Mouse (Mus musculus): ENCODE data around the gene Matn1. TPM values are rescaled to one million over a fixed set of nuclear protein-coding genes. Genes with fewer than 3 reads are reported as not detected.

Matn1 gene
- polyA plus RNA-seq, 1 experiment from 2014 or later, result not detected

DNA sequence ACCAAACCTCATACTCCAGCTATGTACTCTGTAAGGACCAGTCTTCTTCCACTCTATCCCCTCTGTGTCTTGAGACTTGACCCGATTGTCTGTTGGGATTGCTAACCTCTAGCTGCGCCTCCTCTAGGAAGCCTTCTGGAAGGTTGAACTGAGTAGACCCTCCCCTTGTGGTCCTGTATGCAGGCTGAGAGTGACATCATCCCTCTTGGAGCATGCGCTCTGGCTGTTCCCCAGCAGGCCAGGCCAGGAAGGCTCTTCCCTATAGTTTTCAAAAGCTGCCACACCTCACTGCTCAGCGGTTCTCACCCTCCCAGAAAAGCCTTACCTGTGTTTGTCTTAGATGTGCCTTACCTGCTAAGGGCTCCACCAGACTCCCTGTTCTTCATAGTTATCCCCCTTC, 42.9 kb downstream of the Matn1 start:
- no peaks in the 10 kb centered on the region for H3K36me3 ChIP-seq (ENCODE audit: control insufficient read depth, insufficient read depth, low read length)
- ATAC-seq (ENCODE audit: low read depth), result no peak
- H3K4me3 ChIP-seq (ENCODE audit: low read depth, low read length), result no peak overlapping the region
- no peak overlapping the region for H3K27ac ChIP-seq (ENCODE audit: low read depth, low read length)
- no peaks in the 10 kb centered on the region for H3K27me3 ChIP-seq (ENCODE audit: control insufficient read depth, insufficient read depth, low read length)
- 89% methylated on average over 4 of the region's 4 CpGs for WGBS
- no peaks in the 10 kb centered on the region for H3K9me3 ChIP-seq (ENCODE audit: control insufficient read depth, low read length)
- H3K9ac ChIP-seq (replicated peaks; ENCODE audit: low read depth, low read length), result no peak overlapping the region
- H3K4me2 ChIP-seq (ENCODE audit: low read depth, low read length), result no peak overlapping the region
- H3K4me1 ChIP-seq (ENCODE audit: control insufficient read depth, insufficient read depth, low read length), result no peaks in the 10 kb centered on the region

DNA sequence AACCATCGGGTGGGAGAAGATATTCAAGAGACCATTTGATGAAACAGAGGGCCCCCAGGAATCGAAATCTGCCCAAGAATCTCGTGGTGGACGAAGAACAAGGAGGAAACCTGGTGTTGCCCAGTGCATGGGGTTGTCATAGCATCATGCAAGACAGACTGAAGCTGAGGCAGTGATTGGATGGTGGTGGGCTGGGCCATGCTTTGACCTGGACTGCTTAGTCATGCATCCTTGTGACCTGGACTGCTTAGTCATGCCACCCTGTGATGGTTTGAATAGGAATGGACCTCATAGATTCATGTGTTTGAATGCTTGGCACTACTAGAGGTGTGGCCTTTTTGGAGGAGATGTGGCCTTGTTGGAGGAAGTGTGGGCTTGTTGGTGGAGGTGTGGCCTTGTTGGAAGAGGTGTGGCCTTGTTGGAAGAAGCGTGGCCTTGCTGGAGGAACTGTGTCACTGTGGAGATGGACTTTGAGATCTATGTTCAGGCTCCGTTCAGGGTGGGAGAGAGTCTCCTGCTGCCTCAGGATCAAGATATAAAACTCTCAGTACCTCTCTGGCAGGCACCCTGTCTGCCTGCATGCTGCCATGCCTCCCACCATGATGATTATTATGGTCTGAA, 44.1 kb downstream of the Matn1 start:
- no peak for ATAC-seq (ENCODE audit: low read depth)
- H3K27me3 ChIP-seq (ENCODE audit: control insufficient read depth, insufficient read depth, low read length), result no peaks in the 10 kb centered on the region
- H3K9ac ChIP-seq (replicated peaks; ENCODE audit: low read depth, low read length), result no peak overlapping the region
- WGBS, result 87% methylated on average over 6 of the region's 6 CpGs
- H3K27ac ChIP-seq (ENCODE audit: low read depth, low read length), result no peak overlapping the region
- no peaks in the 10 kb centered on the region for H3K36me3 ChIP-seq (ENCODE audit: control insufficient read depth, insufficient read depth, low read length)
- no peak overlapping the region for H3K4me3 ChIP-seq (ENCODE audit: low read depth, low read length)
- no peak overlapping the region for H3K4me2 ChIP-seq (ENCODE audit: low read depth, low read length)
- H3K4me1 ChIP-seq (ENCODE audit: control insufficient read depth, insufficient read depth, low read length), result no peaks in the 10 kb centered on the region
- H3K9me3 ChIP-seq (ENCODE audit: control insufficient read depth, low read length), result no peaks in the 10 kb centered on the region

DNA sequence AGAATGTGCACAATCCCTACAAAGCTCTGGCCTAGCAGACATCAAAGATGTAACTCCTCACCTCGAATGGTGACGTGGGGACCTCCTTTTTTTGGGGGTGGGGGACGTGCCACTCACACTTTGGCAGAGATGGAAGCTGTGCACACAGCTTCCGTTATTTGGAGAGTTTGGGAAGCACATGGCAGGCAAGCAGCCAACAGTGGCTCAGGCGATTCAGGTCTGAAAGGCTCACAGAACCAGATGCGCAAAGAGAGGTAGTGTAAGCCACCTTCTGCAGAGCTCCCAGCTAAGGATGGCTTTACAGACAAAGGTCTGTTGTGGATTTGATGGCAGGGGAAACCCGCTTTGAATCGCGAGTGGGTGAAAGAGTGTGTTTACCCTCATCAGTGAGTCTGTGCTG, 45.0 kb downstream of the Matn1 start:
- Histone ChIP-seq H3K27ac (ENCODE audit: low read depth, low read length) (no peak overlapping the region), H3K36me3 (ENCODE audit: control insufficient read depth, insufficient read depth, low read length) (no peaks in the 10 kb centered on the region), H3K4me2 (ENCODE audit: low read depth, low read length) (no peak overlapping the region), H3K27me3 (ENCODE audit: control insufficient read depth, insufficient read depth, low read length) (no peaks in the 10 kb centered on the region), H3K4me1 (ENCODE audit: control insufficient read depth, insufficient read depth, low read length) (no peaks in the 10 kb centered on the region), H3K9ac (replicated peaks; ENCODE audit: low read depth, low read length) (no peak overlapping the region), H3K4me3 (ENCODE audit: low read depth, low read length) (no peak overlapping the region), H3K9me3 (ENCODE audit: control insufficient read depth, low read length) (no peaks in the 10 kb centered on the region)
- 76% methylated on average over 9 of the region's 9 CpGs for WGBS
- no peak for ATAC-seq (ENCODE audit: low read depth)

DNA sequence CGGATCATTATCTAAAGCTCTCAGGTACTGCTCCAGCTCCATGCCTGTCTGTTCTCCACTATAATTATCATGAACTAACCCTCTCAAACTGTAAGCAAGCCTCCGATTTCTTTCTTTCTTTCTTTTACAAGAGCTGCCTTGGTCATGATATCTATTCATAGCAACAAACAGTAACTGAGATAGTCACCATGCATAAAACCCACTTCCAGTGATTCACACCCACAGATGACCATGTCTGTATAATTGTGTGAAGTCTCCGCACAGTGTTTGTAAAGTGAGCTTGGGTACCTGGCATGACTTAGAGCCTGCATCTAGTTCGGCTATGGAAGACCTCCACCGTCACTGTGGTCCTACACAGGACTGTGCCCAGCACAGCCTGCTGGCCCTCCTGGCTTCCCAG, 46.8 kb downstream of the Matn1 start:
- no peak overlapping the region for H3K27ac ChIP-seq (ENCODE audit: low read depth, low read length)
- H3K27me3 ChIP-seq (ENCODE audit: control insufficient read depth, insufficient read depth, low read length), result no peaks in the 10 kb centered on the region
- no peaks in the 10 kb centered on the region for H3K4me1 ChIP-seq (ENCODE audit: control insufficient read depth, insufficient read depth, low read length)
- no peak overlapping the region for H3K4me2 ChIP-seq (ENCODE audit: low read depth, low read length)
- 96% methylated on average over 5 of the region's 5 CpGs for WGBS
- no peaks in the 10 kb centered on the region for H3K36me3 ChIP-seq (ENCODE audit: control insufficient read depth, insufficient read depth, low read length)
- H3K9me3 ChIP-seq (ENCODE audit: control insufficient read depth, low read length), result no peaks in the 10 kb centered on the region
- H3K4me3 ChIP-seq (ENCODE audit: low read depth, low read length), result no peak overlapping the region
- no peak overlapping the region for H3K9ac ChIP-seq (replicated peaks; ENCODE audit: low read depth, low read length)
- no peak for ATAC-seq (ENCODE audit: low read depth)

DNA sequence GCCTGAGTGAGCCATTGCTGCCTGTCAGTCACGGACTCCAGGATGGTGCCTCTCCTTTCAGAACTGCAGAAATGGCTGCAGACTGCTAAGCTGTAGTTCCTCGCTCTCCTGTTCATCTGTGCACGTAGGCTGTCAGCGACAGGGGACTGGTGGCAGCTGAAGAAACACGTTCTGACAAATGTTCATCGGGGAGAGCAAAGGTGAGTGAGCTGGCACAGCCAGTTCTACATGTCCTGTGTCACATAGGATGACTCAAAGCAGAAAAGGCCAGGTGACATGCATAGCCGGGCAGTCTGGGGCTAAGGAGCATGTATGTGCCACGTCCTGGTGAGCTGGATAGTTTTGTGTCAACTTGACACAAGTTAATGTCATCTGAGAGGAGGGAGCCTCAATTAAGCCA, 50.4 kb downstream of the Matn1 start:
- no peak overlapping the region for H3K27ac ChIP-seq (ENCODE audit: low read depth, low read length)
- H3K4me1 ChIP-seq (ENCODE audit: control insufficient read depth, insufficient read depth, low read length), result 0 out of 2 replicates have a peak, but pooled peaks cover under 1% of the 10 kb centered on the region
- no peak overlapping the region for H3K4me3 ChIP-seq (ENCODE audit: low read depth, low read length)
- no peak for ATAC-seq (ENCODE audit: low read depth)
- no peaks in the 10 kb centered on the region for H3K36me3 ChIP-seq (ENCODE audit: control insufficient read depth, insufficient read depth, low read length)
- no peak overlapping the region for H3K4me2 ChIP-seq (ENCODE audit: low read depth, low read length)
- WGBS, result 90% methylated on average over 8 of the region's 8 CpGs
- no peaks in the 10 kb centered on the region for H3K9me3 ChIP-seq (ENCODE audit: control insufficient read depth, low read length)
- no peak overlapping the region for H3K9ac ChIP-seq (replicated peaks; ENCODE audit: low read depth, low read length)
- no peaks in the 10 kb centered on the region for H3K27me3 ChIP-seq (ENCODE audit: control insufficient read depth, insufficient read depth, low read length)

DNA sequence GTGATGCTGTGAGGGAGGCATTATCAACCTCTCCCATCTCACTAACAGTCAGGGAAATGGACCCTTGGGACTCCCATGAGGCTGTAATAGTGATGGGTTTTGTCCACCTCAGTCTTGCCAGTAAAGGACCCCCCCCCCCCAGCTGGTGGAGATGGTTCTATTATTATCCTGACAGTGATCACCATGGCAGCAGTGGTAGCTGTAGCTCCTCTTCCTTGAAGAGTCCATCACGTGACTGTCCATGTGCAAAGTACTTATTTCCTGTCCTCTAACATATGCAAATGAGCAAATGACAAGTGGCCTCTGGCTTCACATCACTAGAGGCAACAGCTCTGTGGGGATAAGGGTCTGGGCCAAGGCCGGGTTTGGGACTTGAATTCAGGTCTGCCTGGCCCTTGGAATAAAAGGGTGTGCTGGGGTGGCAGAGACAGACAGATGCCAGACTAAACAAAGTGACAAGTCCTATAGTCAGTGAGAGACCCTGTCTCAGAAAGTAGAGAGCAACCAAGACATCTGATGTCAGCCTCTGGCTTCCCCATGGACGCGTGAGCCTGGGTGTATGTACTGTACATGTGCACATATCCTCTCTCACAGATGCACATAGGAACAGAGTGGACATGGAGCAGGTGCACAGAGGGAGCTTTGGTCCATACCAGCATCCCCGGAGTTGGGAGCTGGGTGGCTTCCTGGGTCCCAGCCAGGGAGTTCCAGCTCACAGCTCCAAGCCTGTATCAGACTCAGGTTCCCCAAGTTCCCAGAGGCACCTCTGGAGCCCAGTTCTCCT, 55.8 kb downstream of the Matn1 start:
- no peaks in the 10 kb centered on the region for H3K9me3 ChIP-seq (ENCODE audit: control insufficient read depth, low read length)
- 74% methylated on average over 5 of the region's 5 CpGs for WGBS
- 0 out of 2 replicates have a peak, but pooled peaks cover 9% of the 10 kb centered on the region for H3K4me1 ChIP-seq (ENCODE audit: control insufficient read depth, insufficient read depth, low read length)
- H3K4me2 ChIP-seq (ENCODE audit: low read depth, low read length), result no peak overlapping the region
- no peaks in the 10 kb centered on the region for H3K27me3 ChIP-seq (ENCODE audit: control insufficient read depth, insufficient read depth, low read length)
- ATAC-seq (ENCODE audit: low read depth), result no peak
- H3K4me3 ChIP-seq (ENCODE audit: low read depth, low read length), result no peak overlapping the region
- no peak overlapping the region for H3K27ac ChIP-seq (ENCODE audit: low read depth, low read length)
- H3K9ac ChIP-seq (replicated peaks; ENCODE audit: low read depth, low read length), result no peak overlapping the region
- no peaks in the 10 kb centered on the region for H3K36me3 ChIP-seq (ENCODE audit: control insufficient read depth, insufficient read depth, low read length)

DNA sequence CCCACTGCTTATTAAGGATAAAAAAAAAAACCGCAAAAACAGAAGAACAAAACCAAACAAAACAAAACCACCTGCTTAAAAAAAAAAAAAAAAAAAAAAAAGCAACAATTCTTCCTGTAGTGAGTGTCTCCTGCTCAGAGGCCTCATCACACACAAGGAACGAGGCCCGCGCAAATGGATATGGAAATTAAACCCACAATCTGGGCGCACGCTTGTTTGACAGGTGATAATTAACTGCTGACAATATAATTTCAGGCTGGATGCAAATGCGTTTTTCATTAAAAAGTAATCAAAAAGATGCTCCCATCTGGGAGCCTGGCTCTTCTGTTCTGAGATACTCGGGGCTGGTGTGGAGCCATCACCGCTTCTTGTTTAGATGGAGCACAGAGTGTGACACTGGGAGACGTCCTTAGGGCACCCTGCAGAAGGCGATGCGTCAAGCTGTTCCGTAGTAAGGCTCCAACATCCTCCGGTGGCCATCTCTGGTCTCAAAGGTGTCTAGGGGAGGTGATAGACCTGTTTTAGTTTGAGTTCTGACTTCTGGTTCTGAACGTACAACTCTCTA, 56.5 kb downstream of the Matn1 start:
- Histone ChIP-seq H3K9me3 (ENCODE audit: control insufficient read depth, low read length) (no peaks in the 10 kb centered on the region), H3K4me3 (ENCODE audit: low read depth, low read length) (no peak overlapping the region), H3K27ac (ENCODE audit: low read depth, low read length) (no peak overlapping the region), H3K9ac (replicated peaks; ENCODE audit: low read depth, low read length) (no peak overlapping the region), H3K4me1 (ENCODE audit: control insufficient read depth, insufficient read depth, low read length) (0 out of 2 replicates have a peak, but pooled peaks cover 9% of the 10 kb centered on the region), H3K4me2 (ENCODE audit: low read depth, low read length) (no peak overlapping the region), H3K36me3 (ENCODE audit: control insufficient read depth, insufficient read depth, low read length) (no peaks in the 10 kb centered on the region), H3K27me3 (ENCODE audit: control insufficient read depth, insufficient read depth, low read length) (no peaks in the 10 kb centered on the region)
- ATAC-seq (ENCODE audit: low read depth), result no peak
- 50% methylated on average over 15 of the region's 15 CpGs for WGBS

Data from neural tube, embryonic 14.5 days (tissue).